Mouse (Mus musculus) erythroblast, adult 5-6 weeks (primary cell): ENCODE data around the gene Ebf1. TPM values are rescaled to one million over a fixed set of nuclear protein-coding genes. Genes with fewer than 3 reads are reported as not detected.

Source experiments
- ATAC-seq: replicated peaks from 2 replicates; pipeline ENCODE4 v1.8.0; 2016; ENCODE audit warnings: moderate number of reproducible peaks, mild to moderate bottlenecking, moderate TSS enrichment, inconsistent platforms; ENCODE audit not compliant: poor library complexity, low FRiP score, severe bottlenecking
- total RNA-seq, 2 experiments: library from RNA; stranded (forward) in 1 of 2; stranded (reverse) in 1 of 2; fragments of 150-400 nt in 1 of 2; fragments of 200-764, 138-1000 nt in 1 of 2; gene quantifications; 2 replicates each; pipeline versions ENCODE4 v1.2.3 to v1.2.4; 2015 to 2017; ENCODE audit warnings: low replicate concordance in 2 of 2

Ebf1 gene
- total RNA-seq, 2 experiments from 2014 or later = 0.68 TPM; not detected in 1

DNA sequence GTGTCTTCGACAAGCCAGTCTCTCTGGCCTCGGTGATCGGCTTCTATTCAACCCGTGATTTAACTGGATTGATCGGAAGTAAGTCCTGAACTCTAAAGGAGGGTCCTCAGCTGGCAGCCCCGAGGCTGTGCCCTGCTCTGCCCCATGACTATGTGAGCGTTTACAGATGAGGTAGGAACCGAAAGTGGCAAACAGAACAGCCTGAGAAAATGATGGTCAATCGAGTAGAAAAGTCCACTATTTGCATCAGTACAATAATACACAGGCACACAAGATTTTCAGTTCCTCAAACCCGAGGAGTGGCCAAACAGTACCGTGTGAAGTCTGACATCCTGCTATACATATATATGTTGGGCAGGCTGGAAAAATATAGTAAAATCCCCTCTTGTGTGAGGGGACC, 147.9 kb downstream of the Ebf1 start:
- ATAC-seq = no peak

DNA sequence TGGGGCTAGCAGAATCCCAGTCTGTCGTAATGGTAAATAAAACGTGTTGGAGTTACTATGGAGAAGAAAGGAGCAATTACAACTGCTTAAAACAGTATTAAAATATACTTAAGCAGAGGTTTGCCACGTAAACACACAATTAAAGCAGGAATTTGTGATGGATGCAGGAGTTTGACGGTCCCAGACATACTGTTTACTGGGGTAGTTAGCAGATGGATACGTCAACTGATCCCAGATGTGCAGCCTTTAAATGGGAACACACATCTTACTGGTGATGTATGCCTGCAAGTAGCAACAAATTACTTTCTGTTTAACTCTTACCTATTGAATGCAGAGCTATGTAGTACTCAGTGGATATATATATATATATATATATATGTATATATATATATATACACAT, 149.1 kb downstream of the Ebf1 start:
- no peak for ATAC-seq

DNA sequence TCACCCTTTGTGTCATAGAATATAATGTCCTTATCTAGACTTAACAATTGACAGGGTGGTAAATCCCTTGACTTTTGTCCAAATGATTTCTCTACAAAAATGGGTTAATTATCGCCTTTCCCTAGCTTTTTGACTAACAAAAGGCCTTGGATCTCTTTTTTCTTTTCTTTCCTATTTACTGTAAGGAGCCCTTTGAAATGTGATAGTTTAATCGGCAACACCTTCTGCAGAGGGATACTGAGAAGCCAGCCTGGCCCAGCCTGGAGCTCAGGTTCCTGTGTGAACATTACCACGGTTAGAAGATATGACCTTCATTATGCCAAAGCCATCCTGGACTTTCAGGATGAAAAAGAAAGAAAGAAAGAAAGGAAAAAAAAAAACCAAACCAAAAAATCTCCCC, 150.2 kb downstream of the Ebf1 start:
- ATAC-seq = no peak

DNA sequence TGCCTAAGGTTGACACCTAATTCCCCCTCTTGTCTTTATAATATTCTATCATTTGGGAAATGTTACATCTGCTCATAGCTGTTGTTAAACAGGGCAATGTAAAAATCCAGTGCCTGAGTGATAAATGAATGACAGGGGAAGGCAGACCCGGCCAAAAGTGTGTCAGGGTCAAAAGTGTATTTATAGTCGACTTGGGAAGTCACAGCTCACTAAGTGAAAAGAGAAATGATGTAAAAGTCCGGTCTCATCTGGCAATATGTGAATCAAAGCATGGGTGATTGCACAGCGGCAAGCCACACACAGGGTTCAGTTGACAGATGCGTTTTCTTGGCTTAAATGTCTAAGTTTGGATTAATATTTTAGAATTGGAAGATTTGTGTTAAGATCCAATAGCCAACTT, 151.2 kb downstream of the Ebf1 start:
- ATAC-seq = no peak

DNA sequence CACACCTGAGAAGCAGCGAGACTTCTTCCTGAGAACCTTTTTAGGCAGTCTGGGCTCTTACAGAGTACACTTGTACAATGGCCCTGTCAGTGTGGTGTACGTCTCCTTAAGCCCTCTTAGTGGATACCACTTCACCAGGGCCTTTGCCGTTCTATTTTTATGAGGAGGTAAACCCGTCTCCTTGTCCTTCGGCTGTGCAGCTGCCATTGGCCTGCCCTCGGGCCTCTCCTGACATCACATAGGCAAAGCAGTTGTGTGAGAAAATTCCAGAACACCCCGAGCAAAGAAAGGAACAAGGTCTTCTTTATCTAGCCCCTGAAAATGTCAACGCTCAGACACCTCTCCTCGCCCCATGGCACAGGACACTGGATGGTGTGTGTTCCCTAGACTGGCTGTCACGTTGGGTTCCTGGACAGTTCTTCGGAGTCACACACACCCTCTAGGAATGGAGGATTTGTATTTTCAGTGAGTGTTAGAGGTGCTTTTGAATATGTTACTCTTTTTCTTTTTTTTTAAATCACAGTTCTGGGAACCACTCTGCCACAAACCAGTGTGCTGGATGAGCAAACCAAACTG, 154.0 kb downstream of the Ebf1 start:
- ATAC-seq = no peak

- ATAC-seq = no peak
Observed at GRCm38 (mm10) chr11:44774411-44774810, 157.3 kb downstream of the Ebf1 start.

DNA sequence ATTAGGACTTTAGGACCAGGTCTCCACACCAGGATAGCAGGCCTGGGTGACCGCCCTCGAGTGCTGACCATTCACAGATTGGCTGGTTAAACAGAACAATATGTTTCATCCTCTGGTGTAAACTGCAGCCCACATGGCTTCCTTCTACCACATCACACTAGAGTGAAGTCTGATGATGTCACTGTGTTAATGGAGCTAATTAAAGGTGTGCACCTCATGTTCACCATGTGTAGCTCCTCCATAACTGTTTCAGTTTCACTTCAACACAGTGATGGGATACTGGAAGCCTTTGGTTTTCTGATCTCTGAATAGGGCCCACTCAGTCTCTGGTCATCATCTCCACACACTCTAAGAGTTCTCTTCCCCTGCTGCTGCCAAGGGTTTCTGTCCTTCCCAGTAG, 158.4 kb downstream of the Ebf1 start:
- no peak for ATAC-seq

GRCm38 (mm10) chr11:44776556-44776955, 159.4 kb downstream of the Ebf1 start:
- no peak for ATAC-seq

DNA sequence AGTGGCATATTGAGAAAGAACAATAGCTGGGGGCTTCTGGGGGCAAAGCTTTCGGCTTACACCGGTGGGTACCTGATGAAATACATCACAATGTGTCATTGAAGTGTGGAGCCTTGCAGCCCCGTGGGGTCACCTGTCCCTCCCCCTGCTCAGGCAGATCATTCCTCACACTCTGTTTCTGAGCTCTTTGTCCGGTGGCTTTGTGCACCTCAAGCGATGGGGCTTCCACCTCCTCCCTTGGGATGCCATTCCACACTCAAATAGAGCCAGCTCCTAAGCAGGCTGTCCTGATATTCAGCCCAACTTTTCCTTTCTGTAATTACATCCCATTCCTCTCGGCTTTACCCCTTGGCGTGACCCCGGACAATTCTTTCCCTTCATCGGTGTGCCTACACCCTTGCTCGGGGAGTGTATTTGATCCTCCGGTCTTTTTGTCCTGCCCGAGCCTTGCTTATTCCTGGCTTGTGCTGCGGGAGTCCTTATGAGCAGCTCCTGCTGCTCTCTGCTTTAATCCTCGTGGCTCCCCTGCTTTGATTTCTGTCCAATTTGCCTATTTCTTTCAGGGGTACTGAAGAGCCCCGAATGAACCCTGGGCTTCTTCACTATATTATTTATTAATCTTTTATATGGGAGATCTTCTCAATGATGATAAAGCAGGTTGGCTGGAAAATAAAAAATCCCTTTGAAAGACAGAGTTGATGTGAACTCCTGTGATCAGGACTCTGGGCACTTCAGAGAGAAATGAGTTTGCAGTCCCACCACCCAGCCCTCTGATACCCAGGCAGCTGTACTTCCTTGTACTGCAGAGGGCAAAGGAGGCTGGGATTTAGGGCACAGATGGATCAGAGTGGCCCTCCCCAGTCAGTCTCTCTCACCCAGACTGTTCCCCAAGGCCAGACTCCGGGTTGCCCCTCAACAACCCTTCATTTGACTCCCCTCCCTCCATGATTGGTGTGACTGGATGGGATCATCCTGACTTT, 160.5 kb downstream of the Ebf1 start:
- ATAC-seq = no peak

DNA sequence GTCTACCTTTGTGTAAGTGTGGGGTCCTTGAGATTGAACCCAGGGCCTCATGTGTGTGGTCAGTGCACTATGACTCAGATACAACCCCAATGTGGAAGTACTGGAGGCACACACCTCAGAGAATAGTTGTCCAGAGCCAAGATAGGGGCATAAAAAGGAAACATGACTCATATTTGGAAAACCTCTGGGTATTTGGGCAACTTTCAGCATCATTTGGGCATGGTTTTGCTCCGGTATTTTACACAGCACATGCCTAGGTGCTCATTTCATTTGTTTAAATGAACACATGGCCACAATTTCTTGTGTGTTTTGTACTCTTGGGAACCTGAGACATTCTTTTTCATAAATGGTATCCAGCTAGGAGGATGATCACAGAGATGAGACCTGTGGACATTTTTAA, 161.9 kb downstream of the Ebf1 start:
- no peak for ATAC-seq

DNA sequence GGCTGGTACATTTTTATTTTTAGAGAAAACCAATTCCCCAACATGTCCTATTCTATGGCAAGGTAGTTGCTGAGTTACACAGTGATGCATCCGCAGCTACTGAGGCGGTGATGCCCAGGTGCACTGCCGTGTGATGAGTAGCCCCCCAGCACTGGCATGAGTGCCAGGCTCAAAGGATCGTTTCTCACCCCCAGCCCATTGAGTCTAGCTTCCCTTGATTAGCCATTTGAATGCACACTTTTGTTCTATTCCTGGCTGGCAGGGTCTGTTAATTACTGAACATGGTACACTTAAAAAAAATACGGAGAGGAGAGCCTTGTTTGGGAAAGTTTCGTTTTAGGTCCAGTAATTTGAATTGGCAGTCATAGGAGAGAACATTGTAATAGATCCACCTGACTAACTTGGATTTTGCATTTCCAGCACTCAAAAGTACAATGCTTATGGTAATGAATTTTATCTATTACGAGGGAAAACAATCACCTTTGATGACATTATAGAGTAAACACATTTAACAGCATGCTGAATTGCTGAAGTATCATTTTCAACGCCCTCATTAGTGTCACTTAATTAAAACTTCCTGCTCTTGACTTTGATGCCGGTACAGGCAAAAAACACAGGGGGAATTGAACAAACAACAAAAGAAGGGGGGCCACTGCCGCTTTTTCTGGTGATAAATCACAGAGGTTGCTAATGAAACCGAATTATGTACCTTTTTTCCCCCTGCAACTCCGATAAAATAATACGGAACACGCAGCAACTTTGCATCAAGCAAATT, 167.3 kb downstream of the Ebf1 start:
- no peak for ATAC-seq

GRCm38 (mm10) chr11:44785063-44785462, 167.9 kb downstream of the Ebf1 start:
- ATAC-seq = no peak

GRCm38 (mm10) chr11:44785479-44785878, 168.4 kb downstream of the Ebf1 start:
- ATAC-seq = no peak

GRCm38 (mm10) chr11:44788003-44788402, 170.9 kb downstream of the Ebf1 start:
- no peak for ATAC-seq

- no peak for ATAC-seq
Observed at GRCm38 (mm10) chr11:44792816-44793215, 175.7 kb downstream of the Ebf1 start.

DNA sequence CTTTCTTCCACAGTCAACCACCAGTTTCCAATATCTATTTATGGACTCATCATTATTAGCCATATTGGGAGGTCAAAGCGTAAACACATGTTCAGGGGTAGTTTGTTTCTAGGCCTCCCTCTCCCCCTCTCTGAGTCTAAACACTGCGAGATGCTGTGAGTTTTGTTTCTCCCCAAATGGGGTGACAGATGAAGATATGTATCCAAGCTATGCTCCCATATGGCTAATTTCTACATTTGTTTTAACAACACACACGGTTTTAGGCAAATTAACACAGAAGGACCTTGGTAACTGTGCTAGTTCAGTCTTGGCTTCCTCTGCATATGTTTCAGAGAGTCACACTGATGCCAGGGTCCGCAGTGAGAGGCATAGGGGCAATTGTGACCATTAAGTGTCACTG, 177.8 kb downstream of the Ebf1 start:
- ATAC-seq = no peak

- ATAC-seq = no peak
Observed at GRCm38 (mm10) chr11:44795767-44796166, 178.7 kb downstream of the Ebf1 start.

- no peak for ATAC-seq
Observed at GRCm38 (mm10) chr11:44798270-44798669, 181.2 kb downstream of the Ebf1 start.

GRCm38 (mm10) chr11:44804046-44804445, 186.9 kb downstream of the Ebf1 start:
- ATAC-seq = no peak

GRCm38 (mm10) chr11:44806589-44806988, 189.5 kb downstream of the Ebf1 start:
- no peak for ATAC-seq
